Mouse (Mus musculus): ENCODE measurements around the gene Cisd1. TPM values are rescaled to one million over a fixed set of nuclear protein-coding genes. Genes with fewer than 3 reads are reported as not detected.

The Cisd1 gene
- polyA plus RNA-seq, 1 experiment from 2014 or later: 239 TPM

- Histone ChIP-seq H3K4me2 (replicated peaks) (peak overlapping the region; percentile 52), H3K36me3 (no peaks in the 10 kb centered on the region), H3K27me3 (no peaks in the 10 kb centered on the region), H3K4me1 (peaks cover 46% of the 10 kb centered on the region), H3K27ac (replicated peaks) (peak overlapping the region; percentile 86), H3K4me3 (peak overlapping the region; percentile 76), H3K9me3 (no peaks in the 10 kb centered on the region), H3K9ac (replicated peaks) (peak overlapping the region; percentile 96)
- 4% methylated on average over 8 of the region's 8 CpGs for WGBS
- no peak for ATAC-seq (replicated peaks)
These were observed 60.6 kb downstream of the Cisd1 start for GRCm38 (mm10) chr10:71284131-71284510.

Other genes starting within 250 kb of the Cisd1 start
- gene Bicc1, start 185.3 kb downstream of the Cisd1 start, polyA plus RNA-seq (2015; fragmentation: Nextera tagmentation; extraction: Ambion mirVana): 3.0 and 3.7 TPM in 2 replicates
- 61.2 and 63.2 TPM in 2 replicates for gene Tfam, start 106.7 kb downstream of the Cisd1 start, polyA plus RNA-seq (2015; fragmentation: Nextera tagmentation; extraction: Ambion mirVana)
- 173 and 175 TPM in 2 replicates for gene Ube2d1, start 59.7 kb downstream of the Cisd1 start, polyA plus RNA-seq (2015; fragmentation: Nextera tagmentation; extraction: Ambion mirVana)
- gene Ipmk, start 2.8 kb upstream of the Cisd1 start, polyA plus RNA-seq (2015; fragmentation: Nextera tagmentation; extraction: Ambion mirVana): 17.7 and 19.0 TPM in 2 replicates

Measured in forebrain, embryonic 15.5 days (tissue).